Mouse (Mus musculus) heart, adult 2 months (tissue): ENCODE measurements at regions not wholly inside any gene's neighbourhood (a gene's known extent, or its start where the extent isn't known, plus 50 kb on each side); places are given as distances from the start of the nearest gene placed in this dataset.

ENCODE experiments used
- CTCF ChIP-seq: fragments of 200-600 bp; IDR thresholded peaks from 2 replicates; pipeline ENCODE4 v1.8.1; 2022; ENCODE audit warnings: antibody characterized with exemption, mild to moderate bottlenecking, moderate library complexity
- EP300 ChIP-seq: fragments of 200-500 bp; IDR thresholded peaks from 2 replicates; pipeline ENCODE4 v1.6.1; 2011; ENCODE audit warnings: low read depth, low read length, control low read depth; ENCODE audit not compliant: insufficient read depth
- POLR2A ChIP-seq: fragments of 200-500 bp; IDR thresholded peaks from 2 replicates; pipeline ENCODE4 v1.6.1; 2011; ENCODE audit warnings: mild to moderate bottlenecking, low read depth, low read length, control low read depth; ENCODE audit not compliant: insufficient read depth

DNA sequence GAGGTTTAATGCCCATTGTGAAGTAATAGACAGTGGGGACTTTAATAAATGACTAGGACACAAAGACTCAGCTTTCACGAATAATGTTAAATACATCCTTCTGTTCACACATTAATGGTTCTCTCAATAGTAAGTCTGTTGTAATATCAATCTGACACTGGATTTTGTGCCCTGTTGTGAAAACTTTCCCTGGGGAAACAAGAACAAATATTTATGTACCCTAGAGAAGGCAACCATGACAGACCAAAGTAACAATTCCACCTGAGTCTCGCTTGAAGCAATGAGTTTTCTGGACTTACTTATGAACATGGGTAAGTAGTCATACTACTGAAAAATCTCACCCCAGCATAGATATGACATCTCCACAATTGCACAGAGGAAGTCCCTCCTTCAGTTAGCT, 105.1 kb upstream of the Lgalsl start:
- no peak for TF ChIP-seq EP300
- TF ChIP-seq CTCF, result no peak
- no peak for TF ChIP-seq POLR2A
